Mouse (Mus musculus): ENCODE data around the gene Slc35f5. TPM values are rescaled to one million over a fixed set of nuclear protein-coding genes. Genes with fewer than 3 reads are reported as not detected.

The Slc35f5 gene
- polyA plus RNA-seq, 1 experiment, result 27.3 TPM

DNA sequence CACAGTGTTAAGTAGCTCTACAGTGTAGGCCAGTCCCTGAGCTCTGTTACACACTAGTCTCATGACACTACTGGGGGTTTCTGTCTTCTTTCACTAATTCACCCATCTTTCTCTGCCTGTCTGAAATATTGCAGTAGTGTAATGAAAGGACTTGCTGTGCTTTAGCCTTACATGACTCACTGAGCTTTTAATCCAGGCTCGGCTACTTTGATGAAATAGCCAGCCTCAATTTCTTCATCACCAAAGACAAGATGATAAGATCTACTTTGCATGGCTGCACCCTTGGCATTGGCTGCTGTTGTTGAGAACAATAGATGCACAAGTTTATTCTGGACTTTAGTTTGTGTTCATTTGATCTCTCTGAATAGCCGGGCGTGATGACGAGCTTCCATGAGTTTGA, 7.7 kb downstream of the Slc35f5 start:
- DNase-seq, result no peak
- 52% methylated on average over 4 of the region's 4 CpGs for WGBS
- peaks cover 4% of the 10 kb centered on the region; the same call in 1 of the 2 replicates for H3K4me1 ChIP-seq (ENCODE audit: control insufficient read depth, insufficient read depth, low read length)
- H3K4me3 ChIP-seq (replicated peaks; ENCODE audit: extremely low read depth, low read depth, low read length), result no peak overlapping the region
- TF ChIP-seq POLR2A (IDR thresholded peaks at IDR 0.05; ENCODE audit: borderline replicate concordance, extremely low read depth, low read depth, low read length), result no peak
- TF ChIP-seq CTCF (IDR thresholded peaks at IDR 0.05; ENCODE audit: insufficient read depth, low read length), result no peak

GRCm38 (mm10) chr1:125574219-125574618, 13.8 kb downstream of the Slc35f5 start:
- DNase-seq, result no peak
- H3K4me3 ChIP-seq (replicated peaks; ENCODE audit: extremely low read depth, low read depth, low read length), result no peak overlapping the region
- peak; percentile 57 for TF ChIP-seq CTCF (IDR thresholded peaks at IDR 0.05; ENCODE audit: insufficient read depth, low read length)
- TF ChIP-seq POLR2A (IDR thresholded peaks at IDR 0.05; ENCODE audit: borderline replicate concordance, extremely low read depth, low read depth, low read length), result no peak
- 63% methylated on average over 2 of the region's 2 CpGs for WGBS
- H3K4me1 ChIP-seq (ENCODE audit: control insufficient read depth, insufficient read depth, low read length), result peaks cover 3% of the 10 kb centered on the region

GRCm38 (mm10) chr1:125575458-125576114, 15.2 kb downstream of the Slc35f5 start:
- no peak for TF ChIP-seq CTCF (IDR thresholded peaks at IDR 0.05; ENCODE audit: insufficient read depth, low read length)
- TF ChIP-seq POLR2A (IDR thresholded peaks at IDR 0.05; ENCODE audit: borderline replicate concordance, extremely low read depth, low read depth, low read length), result no peak

DNA sequence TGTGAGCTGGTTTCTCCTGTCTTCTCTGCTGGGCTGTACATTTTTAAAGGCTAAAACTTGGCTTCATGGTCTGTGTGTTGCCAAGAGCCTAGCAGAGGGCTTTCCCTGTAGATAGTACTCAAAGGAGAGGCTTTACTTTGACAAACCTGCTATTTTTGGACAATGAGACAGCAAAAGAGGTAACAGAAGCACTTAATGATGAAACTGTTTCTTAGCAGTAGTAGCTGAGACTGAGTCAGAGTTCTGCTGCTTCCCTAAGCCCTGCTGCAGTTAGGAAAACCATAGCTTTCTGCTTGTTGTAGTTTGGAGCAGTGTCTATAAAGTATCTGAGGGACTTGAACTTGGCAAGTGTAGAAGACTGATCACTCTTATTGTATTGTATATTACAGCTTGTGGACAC, 16.6 kb downstream of the Slc35f5 start:
- H3K4me3 ChIP-seq (replicated peaks; ENCODE audit: extremely low read depth, low read depth, low read length), result no peak overlapping the region
- no peak for DNase-seq
- H3K4me1 ChIP-seq (ENCODE audit: control insufficient read depth, insufficient read depth, low read length), result peaks cover 6% of the 10 kb centered on the region
- TF ChIP-seq CTCF (IDR thresholded peaks at IDR 0.05; ENCODE audit: insufficient read depth, low read length) (no peak), POLR2A (IDR thresholded peaks at IDR 0.05; ENCODE audit: borderline replicate concordance, extremely low read depth, low read depth, low read length) (no peak)

More at GRCm38 (mm10) chr1:125575458-125576114, 15.2 kb downstream of the Slc35f5 start:
- peaks cover 3% of the 10 kb centered on the region for H3K4me1 ChIP-seq (ENCODE audit: control insufficient read depth, insufficient read depth, low read length)
- DNase-seq, result no peak
- H3K4me3 ChIP-seq (replicated peaks; ENCODE audit: extremely low read depth, low read depth, low read length), result no peak overlapping the region
- 81% methylated on average over 10 of the region's 10 CpGs for WGBS

GRCm38 (mm10) chr1:125578091-125578490, 17.7 kb downstream of the Slc35f5 start:
- 48% methylated on average over 1 of the region's 1 CpGs for WGBS
- DNase-seq, result no peak

GRCm38 (mm10) chr1:125581134-125581533, 20.7 kb downstream of the Slc35f5 start:
- H3K4me1 ChIP-seq (ENCODE audit: control insufficient read depth, insufficient read depth, low read length), result peaks cover 6% of the 10 kb centered on the region
- no peak overlapping the region for H3K4me3 ChIP-seq (replicated peaks; ENCODE audit: extremely low read depth, low read depth, low read length)
- TF ChIP-seq CTCF (IDR thresholded peaks at IDR 0.05; ENCODE audit: insufficient read depth, low read length) (no peak), POLR2A (IDR thresholded peaks at IDR 0.05; ENCODE audit: borderline replicate concordance, extremely low read depth, low read depth, low read length) (no peak)
- no peak for DNase-seq
- 64% methylated on average over 3 of the region's 3 CpGs for WGBS

More at GRCm38 (mm10) chr1:125578091-125578490, 17.7 kb downstream of the Slc35f5 start:
- no peak overlapping the region for H3K4me3 ChIP-seq (replicated peaks; ENCODE audit: extremely low read depth, low read depth, low read length)
- TF ChIP-seq CTCF (IDR thresholded peaks at IDR 0.05; ENCODE audit: insufficient read depth, low read length) (no peak), POLR2A (IDR thresholded peaks at IDR 0.05; ENCODE audit: borderline replicate concordance, extremely low read depth, low read depth, low read length) (no peak)
- H3K4me1 ChIP-seq (ENCODE audit: control insufficient read depth, insufficient read depth, low read length), result peaks cover 6% of the 10 kb centered on the region

DNA sequence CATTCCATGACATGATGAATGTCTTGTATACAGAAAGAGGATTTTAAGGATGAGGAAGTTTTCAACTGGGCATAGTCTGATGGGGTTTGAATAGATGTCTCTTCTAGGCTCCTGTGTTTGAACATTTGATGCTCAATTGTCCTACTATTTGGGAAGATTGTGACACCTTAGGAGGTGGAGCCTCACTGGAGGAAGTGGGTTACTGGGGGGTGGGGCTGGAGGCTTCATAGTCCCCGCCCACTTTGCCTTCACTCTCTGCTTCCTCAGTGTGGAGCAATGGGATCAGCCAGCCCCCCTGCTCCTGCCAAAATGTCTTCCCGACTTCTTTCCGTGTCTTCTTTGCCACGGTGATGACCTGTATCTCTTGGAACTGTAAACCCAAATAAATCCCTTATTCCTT, 43.2 kb downstream of the Slc35f5 start:
- no peak overlapping the region for H3K4me3 ChIP-seq (replicated peaks; ENCODE audit: extremely low read depth, low read depth, low read length)
- DNase-seq, result no peak
- H3K4me1 ChIP-seq (ENCODE audit: control insufficient read depth, insufficient read depth, low read length), result no peaks in the 10 kb centered on the region
- 67% methylated on average over 4 of the region's 4 CpGs for WGBS
- TF ChIP-seq CTCF (IDR thresholded peaks at IDR 0.05; ENCODE audit: insufficient read depth, low read length) (no peak), POLR2A (IDR thresholded peaks at IDR 0.05; ENCODE audit: borderline replicate concordance, extremely low read depth, low read depth, low read length) (no peak)

- 32% methylated on average over 10 of the region's 10 CpGs for WGBS
- peak; percentile 86 for DNase-seq
- TF ChIP-seq POLR2A (IDR thresholded peaks at IDR 0.05; ENCODE audit: borderline replicate concordance, extremely low read depth, low read depth, low read length), result no peak
- peak; percentile 96 for TF ChIP-seq CTCF (IDR thresholded peaks at IDR 0.05; ENCODE audit: insufficient read depth, low read length)
- Histone ChIP-seq H3K4me1 (ENCODE audit: control insufficient read depth, insufficient read depth, low read length) (no peaks in the 10 kb centered on the region), H3K4me3 (replicated peaks; ENCODE audit: extremely low read depth, low read depth, low read length) (no peak overlapping the region)
Observed at GRCm38 (mm10) chr1:125607087-125607803, 46.9 kb downstream of the Slc35f5 start.

GRCm38 (mm10) chr1:125624376-125625076, 64.1 kb downstream of the Slc35f5 start:
- TF ChIP-seq CTCF (IDR thresholded peaks at IDR 0.05; ENCODE audit: insufficient read depth, low read length), result no peak
- no peak for TF ChIP-seq POLR2A (IDR thresholded peaks at IDR 0.05; ENCODE audit: borderline replicate concordance, extremely low read depth, low read depth, low read length)
- Histone ChIP-seq H3K4me1 (ENCODE audit: control insufficient read depth, insufficient read depth, low read length) (no peaks in the 10 kb centered on the region), H3K4me3 (replicated peaks; ENCODE audit: extremely low read depth, low read depth, low read length) (no peak overlapping the region)
- 68% methylated on average over 4 of the region's 4 CpGs for WGBS
- no peak for DNase-seq

All from lung, adult 2 months (tissue).